Mouse (Mus musculus) gastrocnemius, postnatal 14 days (tissue): Measurements from ENCODE around the gene Ccdc12. TPM values are rescaled to one million over a fixed set of nuclear protein-coding genes. Genes with fewer than 3 reads are reported as not detected.

ENCODE experiments used
- DNase-seq: peaks from one replicate; pipeline ENCODE4 v3.0.0; 2021; ENCODE audit warnings: mixed read lengths
- intact Hi-C: fragments of 180-260 bp; cut with DNase I; formaldehyde crosslinking; loops from one replicate; pipeline ENCODE4 v1.15.1; 2025; ENCODE audit warnings: low total_unique reads
- microRNA-seq, 2 experiments: library from miRNA; unstranded; fragments of <30 nt; microRNA quantifications; one replicate each; pipeline ENCODE4 v1.2.0; 2021
- total RNA-seq, 2 experiments: library from RNA; stranded (reverse); gene quantifications; 2 replicates each; pipeline ENCODE4 v1.2.3; 2021

Ccdc12 gene
- total RNA-seq, 2 experiments from 2014 or later, result 46.4 to 52.6 TPM

DNA sequence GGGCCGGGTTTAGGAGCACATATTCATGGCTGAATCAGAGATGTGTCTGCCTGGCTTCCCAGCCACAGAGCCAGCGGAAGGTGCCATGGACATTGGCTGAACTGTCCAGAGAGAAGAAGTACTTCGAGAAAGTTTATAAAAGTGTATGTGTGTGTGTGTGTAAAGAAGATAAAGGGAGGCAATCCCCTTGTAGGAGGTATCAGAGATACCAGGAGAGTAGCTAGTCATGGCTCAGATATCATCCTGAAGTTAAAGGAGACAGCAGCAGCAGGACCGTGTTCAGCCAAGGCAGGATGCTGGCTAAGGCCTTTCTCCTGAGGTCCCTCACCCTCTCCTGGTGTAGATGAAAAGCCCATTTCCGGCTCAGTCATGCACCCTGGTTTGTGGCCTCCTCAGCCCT is 95.1 kb downstream of the Ccdc12 start:
- intact Hi-C loops, result no loop called here
- DNase-seq, result no peak

DNA sequence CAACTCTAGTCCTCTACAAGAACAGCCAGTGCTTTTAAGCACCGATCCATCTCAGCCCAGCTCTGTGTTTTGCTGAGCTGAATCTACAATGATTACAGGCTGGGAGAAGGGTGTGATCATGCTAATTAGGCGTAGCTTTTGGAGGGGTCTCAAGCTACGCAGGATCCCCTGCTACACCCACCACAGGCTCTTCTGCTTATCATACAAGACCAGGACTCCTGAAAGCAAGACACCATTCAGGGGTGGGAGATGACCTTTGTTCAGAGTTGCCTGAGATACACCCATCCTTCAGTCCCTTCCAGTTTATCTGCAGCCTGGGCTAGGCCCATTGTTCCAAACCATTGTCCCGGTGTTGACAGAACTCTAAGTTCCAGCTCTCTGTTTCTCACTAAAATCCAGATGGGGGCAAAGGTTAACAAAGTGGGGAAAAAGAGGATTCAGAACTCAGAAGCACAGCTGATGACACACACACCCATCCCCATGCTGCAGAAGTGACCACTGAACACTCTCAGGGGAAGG is 96.7 kb downstream of the Ccdc12 start:
- intact Hi-C loops, result no loop called here
- DNase-seq, result no peak

GRCm38 (mm10) chr9:110753773-110754172 is 97.5 kb downstream of the Ccdc12 start:
- intact Hi-C loops, result no loop called here
- no peak for DNase-seq

GRCm38 (mm10) chr9:110757816-110758215 is 101.5 kb downstream of the Ccdc12 start:
- intact Hi-C loops, result no loop called here
- DNase-seq, result no peak

DNA sequence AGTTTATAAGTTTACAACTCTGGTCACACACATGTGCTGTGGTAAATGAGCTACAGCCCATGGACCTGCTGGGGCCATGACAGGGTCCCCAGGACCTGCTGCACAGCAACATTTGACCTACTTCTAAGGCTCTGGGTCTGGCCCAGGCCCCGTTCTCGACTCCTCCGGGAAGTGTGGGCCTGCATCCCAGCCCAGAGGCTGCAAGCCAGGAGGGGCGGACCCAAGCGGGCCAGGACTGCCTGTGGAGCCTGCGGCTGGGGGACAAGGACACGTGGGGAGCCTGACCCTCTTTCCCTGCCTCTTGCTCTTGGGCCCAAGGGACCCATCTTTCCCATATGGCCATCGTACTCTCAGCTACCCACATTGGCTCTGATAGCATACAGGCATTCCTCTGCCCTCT is 102.3 kb downstream of the Ccdc12 start:
- intact Hi-C loops, result no loop called here

DNA sequence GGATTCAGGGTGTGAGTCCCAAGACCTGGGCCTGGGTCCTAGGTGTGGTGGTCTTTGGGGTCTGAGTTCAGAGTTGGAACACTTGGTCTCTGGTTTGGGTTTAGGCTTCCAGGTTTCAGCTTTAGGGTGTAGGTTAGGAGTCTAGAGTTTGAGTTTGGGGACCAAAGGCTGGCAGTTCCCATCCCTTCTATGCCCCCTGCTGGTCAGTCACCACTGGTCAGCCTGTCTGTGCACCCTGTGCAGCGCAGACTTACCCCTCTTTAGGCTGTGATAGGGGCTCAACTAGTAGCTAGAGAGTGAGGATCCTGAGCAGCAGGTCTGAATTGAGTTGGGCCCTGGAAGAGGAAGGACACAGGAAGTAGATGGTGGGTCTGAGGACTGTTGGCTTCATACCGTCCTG is 103.0 kb downstream of the Ccdc12 start:
- intact Hi-C loops, result no loop called here
- DNase-seq, result peak; percentile 62

More for the DNA sequence above, 102.3 kb downstream of the Ccdc12 start:
- peak; percentile 91 for DNase-seq

DNA sequence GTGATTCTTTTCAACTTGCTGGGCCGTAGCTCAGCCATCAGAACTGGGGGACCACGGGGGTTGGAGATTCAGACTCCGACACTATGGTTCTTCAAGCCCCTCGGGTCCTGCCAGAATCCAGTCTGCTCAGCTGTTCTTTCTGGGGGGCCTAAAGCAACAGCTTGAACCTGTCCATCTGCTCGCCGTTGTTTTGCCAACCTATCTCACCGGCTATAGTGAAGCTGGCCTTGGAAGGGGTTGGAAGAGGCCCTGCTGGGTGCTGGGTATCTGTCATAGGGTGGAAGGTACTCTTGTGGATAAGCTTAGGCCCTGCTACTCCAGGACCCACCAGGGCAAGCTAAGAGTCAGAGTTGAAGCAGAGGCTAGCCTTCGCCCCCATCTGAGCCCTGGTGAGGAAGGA is 104.6 kb downstream of the Ccdc12 start:
- intact Hi-C loops, result no loop called here
- DNase-seq, result no peak

Small RNA genes within 50 kb of the gene (microRNA-seq; reads per million reads assigned to microRNA genes)
- gene Mir8107, result 0 reads per million in 2 experiments

Other genes with a start within 250 kb of the Ccdc12 start
- 10 to 100 TPM; 10.2 to 10.3 TPM for gene Ptpn23, start 248.3 kb upstream of the Ccdc12 start, total RNA-seq
- gene Ngp, start 236.8 kb upstream of the Ccdc12 start, total RNA-seq, result under 1 TPM in 1 of 2 experiments, not detected in 1; 0.18 TPM
- gene Klhl18, start 179.8 kb upstream of the Ccdc12 start, total RNA-seq, result 1 to 10 TPM; 6.6 to 8.4 TPM
- gene Kif9, start 179.5 kb upstream of the Ccdc12 start, total RNA-seq, result under 1 TPM; 0.16 to 0.20 TPM
- 10 to 100 TPM; 31.1 to 33.9 TPM for gene Setd2, start 123.9 kb upstream of the Ccdc12 start, total RNA-seq
- 1 to 10 TPM; 1.2 to 2.5 TPM for gene Nradd, start 32.1 kb upstream of the Ccdc12 start, total RNA-seq
- gene Nbeal2, start 2.3 kb upstream of the Ccdc12 start, total RNA-seq, result 1 to 10 TPM; 2.5 to 4.1 TPM
- gene Myl3, start 85.4 kb downstream of the Ccdc12 start, total RNA-seq, result 100 to 1,000 TPM; 358 to 691 TPM
- gene Pth1r, start 90.6 kb downstream of the Ccdc12 start, total RNA-seq, result 1 to 10 TPM; 2.7 to 4.3 TPM
- not detected for gene Prss42, start 141.7 kb downstream of the Ccdc12 start, total RNA-seq
- not detected for gene Prss44, start 157.5 kb downstream of the Ccdc12 start, total RNA-seq
- not detected for gene Prss43, start 170.2 kb downstream of the Ccdc12 start, total RNA-seq
- gene Prss45, start 178.1 kb downstream of the Ccdc12 start, total RNA-seq, result not detected
- not detected for gene Prss46, start 188.0 kb downstream of the Ccdc12 start, total RNA-seq
- not detected for gene Prss50, start 201.5 kb downstream of the Ccdc12 start, total RNA-seq
- 1 to 10 TPM; 4.0 to 9.5 TPM for gene Als2cl, start 223.4 kb downstream of the Ccdc12 start, total RNA-seq
- under 1 TPM; 0.55 to 0.62 TPM for gene Tmie, start 223.6 kb downstream of the Ccdc12 start, total RNA-seq